In genomic region chr7:27197634-27198033, GRCm38 (mm10) we compare ENCODE assay signal across 25 mouse cellular contexts. TPM values are rescaled to one million over a fixed set of nuclear protein-coding genes. Genes with fewer than 3 reads are reported as not detected.
A peak's percentile ranks its signal among the peaks of the same experiment; 100 is the strongest.
DNase-seq lines count a peak whose midpoint lies in the region; ATAC-seq and TF ChIP-seq lines count a peak whose summit lies in the region.
"Had no signal": no experiment of that assay in that cellular context is flagged by ENCODE, and none has a peak within 500 bp of the region (broad histone marks: within the 10 kb centered on the region; RNA-seq: fewer than 3 reads in every experiment).

No protein-coding gene starts in this region.

- no peaks in the 10 kb centered on the region for H3K27me3 ChIP-seq in heart, embryonic 13.5 days (replicated peaks)
- H3K27me3 ChIP-seq in heart, embryonic 10.5 days (ENCODE audit: insufficient read depth, poor library complexity, severe bottlenecking) = no peaks in the 10 kb centered on the region
- H3K27me3 ChIP-seq in testis, adult 2 months (ENCODE audit: control insufficient read depth, insufficient read depth, low read length) = no peaks in the 10 kb centered on the region
- H3K27me3 ChIP-seq: embryonic facial prominence, embryonic 12.5 days; limb, embryonic 15.5 days; midbrain, embryonic 13.5 days; neural tube, embryonic 15.5 days had no signal

- WGBS in heart, embryonic 13.5 days = 85% methylated on average over 8 of the region's 8 CpGs
- WGBS in heart, embryonic 10.5 days = 86% methylated on average over 8 of the region's 8 CpGs

- TF ChIP-seq CTCF in testis, adult 2 months (IDR thresholded peaks at IDR 0.05; ENCODE audit: control insufficient read depth, insufficient read depth, insufficient replicate concordance, low read depth, low read length) = no peak
- TF ChIP-seq CTCF in bone marrow macrophage, adult 2 months (IDR thresholded peaks at IDR 0.05; ENCODE audit: low read depth, low read length) = no peak

- no peak overlapping the region for H3K4me3 ChIP-seq in heart, embryonic 13.5 days
- H3K4me3 ChIP-seq in heart, embryonic 10.5 days = no peak overlapping the region
- H3K4me3 ChIP-seq in testis, adult 2 months (ENCODE audit: control insufficient read depth, low read depth, low read length) = no peak overlapping the region
- H3K4me3 ChIP-seq in bone marrow macrophage, adult 2 months (ENCODE audit: insufficient read depth, low read length) = no peak overlapping the region
- H3K4me3 ChIP-seq: embryonic facial prominence, embryonic 12.5 days; limb, embryonic 15.5 days; midbrain, embryonic 13.5 days; neural tube, embryonic 15.5 days had no signal

- no peak overlapping the region for H3K27ac ChIP-seq in heart, embryonic 13.5 days (replicated peaks)
- no peak overlapping the region for H3K27ac ChIP-seq in heart, embryonic 10.5 days
- H3K27ac ChIP-seq in testis, adult 2 months (ENCODE audit: control insufficient read depth, insufficient read depth, low read depth, low read length) = peak overlapping the region; percentile 75
- H3K27ac ChIP-seq in bone marrow macrophage, adult 2 months (ENCODE audit: insufficient read depth, low read depth, low read length) = peak overlapping the region; percentile 95
- H3K27ac ChIP-seq: embryonic facial prominence, embryonic 12.5 days; limb, embryonic 15.5 days; midbrain, embryonic 13.5 days; neural tube, embryonic 15.5 days had no signal

- no peak for ATAC-seq in heart, embryonic 13.5 days (ENCODE audit: extremely low read depth, insufficient number of reproducible peaks, low FRiP score, low TSS enrichment)
- ATAC-seq: inflammation-experienced regulatory T-cells, adult 6 months; midbrain, embryonic 13.5 days had no signal

- DNase-seq in heart, embryonic 10.5 days (ENCODE audit: low spot score) = no peak
- no peak for DNase-seq in testis, postnatal 10 days (ENCODE audit: low spot score)
- no peak for DNase-seq in layer of hippocampus, postnatal 14 days (ENCODE audit: low spot score in 2 of 2)
- DNase-seq in cerebellum, postnatal 4 days (ENCODE audit: low spot score in 2 of 2) = no peak
- DNase-seq: cerebellum, adult 11 months; gastrocnemius, postnatal 10 days; lung, embryonic 14.5 days; retina, postnatal 1 day had no signal

- peaks cover 19% of the 10 kb centered on the region for H3K4me1 ChIP-seq in heart, embryonic 13.5 days
- H3K4me1 ChIP-seq in heart, embryonic 10.5 days = peaks cover 19% of the 10 kb centered on the region; the same call in 1 of the 2 replicates
- peaks cover 8% of the 10 kb centered on the region for H3K4me1 ChIP-seq in testis, adult 2 months (ENCODE audit: control insufficient read depth, insufficient read depth, low read length)
- peaks cover 49% of the 10 kb centered on the region for H3K4me1 ChIP-seq in bone marrow macrophage, adult 2 months (ENCODE audit: control insufficient read depth, insufficient read depth, low read length)

- 0 out of 2 replicates have a peak overlapping the region, but pooled peaks have one; percentile 19 for H3K9ac ChIP-seq in heart, embryonic 13.5 days
- H3K9ac ChIP-seq: embryonic facial prominence, embryonic 12.5 days; limb, embryonic 15.5 days; lung, embryonic 14.5 days; midbrain, embryonic 13.5 days; neural tube, embryonic 15.5 days had no signal

- no peak overlapping the region for H3K4me2 ChIP-seq in heart, embryonic 13.5 days
- H3K4me2 ChIP-seq: limb, embryonic 15.5 days; lung, embryonic 14.5 days; midbrain, embryonic 13.5 days; neural tube, embryonic 15.5 days had no signal

- peaks cover 53% of the 10 kb centered on the region for H3K36me3 ChIP-seq in heart, embryonic 13.5 days
- peaks cover 44% of the 10 kb centered on the region for H3K36me3 ChIP-seq in heart, embryonic 10.5 days
- peaks cover 6% of the 10 kb centered on the region for H3K36me3 ChIP-seq in testis, adult 2 months (ENCODE audit: control insufficient read depth, insufficient read depth, low read length)

- H3K9me3 ChIP-seq in heart, embryonic 13.5 days = no peaks in the 10 kb centered on the region
- H3K9me3 ChIP-seq in heart, embryonic 10.5 days = no peaks in the 10 kb centered on the region
- H3K9me3 ChIP-seq: embryonic facial prominence, embryonic 12.5 days; limb, embryonic 15.5 days; midbrain, embryonic 13.5 days; neural tube, embryonic 15.5 days had no signal

- no peak for TF ChIP-seq POLR2A in testis, adult 2 months (IDR thresholded peaks at IDR 0.05; ENCODE audit: control insufficient read depth, low read depth, low read length)
- no peak for TF ChIP-seq POLR2A in bone marrow macrophage, adult 2 months (IDR thresholded peaks at IDR 0.05; ENCODE audit: borderline replicate concordance, low read depth, low read length)

RNA-seq across cellular contexts. Expression of gene Snrpa, which starts 1.6 kb away (rescaled TPM):
- 158 TPM in 2 replicates for polyA plus RNA-seq in heart, embryonic 13.5 days (2015; fragmentation: Nextera tagmentation; extraction: Ambion mirVana)
- 227 and 298 TPM in 2 replicates for polyA plus RNA-seq in heart, embryonic 10.5 days (2016; fragmentation: Nextera tagmentation; extraction: Ambion mirVana)
- 128 and 134 TPM in 2 replicates for polyA plus RNA-seq in testis, adult 2 months (2012; rRNA removed)
- 52.0 and 63.3 TPM in 2 replicates for polyA plus RNA-seq in bone marrow macrophage, adult 2 months (2012; ENCODE audit: insufficient read depth, insufficient read length, missing spikeins)
- total RNA-seq in layer of hippocampus, postnatal 14 days (2021) = 10 to 100 TPM; 83.8 to 84.1 TPM

RNA-seq across cellular contexts. Expression of gene BC024978, which starts 2.1 kb away (rescaled TPM):
- 2.9 and 3.1 TPM in 2 replicates for polyA plus RNA-seq in heart, embryonic 13.5 days (2015; fragmentation: Nextera tagmentation; extraction: Ambion mirVana)
- polyA plus RNA-seq in heart, embryonic 10.5 days (2016; fragmentation: Nextera tagmentation; extraction: Ambion mirVana) = 3.1 and 3.2 TPM in 2 replicates
- 44.3 TPM in 2 replicates for polyA plus RNA-seq in testis, adult 2 months (2012; rRNA removed)
- 4.0 and 5.0 TPM in 2 replicates for polyA plus RNA-seq in bone marrow macrophage, adult 2 months (2012; ENCODE audit: insufficient read depth, insufficient read length, missing spikeins)
- total RNA-seq in layer of hippocampus, postnatal 14 days (2021) = 10 to 100 TPM; 23.7 to 24.3 TPM

RNA-seq across cellular contexts. Expression of gene Mia, which starts 16.7 kb away (rescaled TPM):
- polyA plus RNA-seq in heart, embryonic 13.5 days (2015; fragmentation: Nextera tagmentation; extraction: Ambion mirVana) = 4.3 and 4.8 TPM in 2 replicates
- 1.0 and 1.5 TPM in 2 replicates for polyA plus RNA-seq in heart, embryonic 10.5 days (2016; fragmentation: Nextera tagmentation; extraction: Ambion mirVana)
- 6.9 and 7.8 TPM in 2 replicates for polyA plus RNA-seq in testis, adult 2 months (2012; rRNA removed)
- not detected in 2 replicates for polyA plus RNA-seq in bone marrow macrophage, adult 2 months (2012; ENCODE audit: insufficient read depth, insufficient read length, missing spikeins)
- 10 to 100 TPM in 1 of 2 experiments, 1 to 10 TPM in 1; 5.6 to 15.8 TPM for total RNA-seq in layer of hippocampus, postnatal 14 days (2021)
- total RNA-seq: gastrocnemius, postnatal 10 days had no signal
- polyA plus RNA-seq: inflammation-experienced regulatory T-cells, adult 6 months had no signal

RNA-seq across cellular contexts. Expression of gene Gm21983, which starts 16.7 kb away (rescaled TPM):
- 0.31 TPM in 1 of 2 replicates, not detected in the other for polyA plus RNA-seq in heart, embryonic 13.5 days (2015; fragmentation: Nextera tagmentation; extraction: Ambion mirVana)
- not detected in 2 replicates for polyA plus RNA-seq in heart, embryonic 10.5 days (2016; fragmentation: Nextera tagmentation; extraction: Ambion mirVana)
- polyA plus RNA-seq in testis, adult 2 months (2012; rRNA removed) = not detected in 2 replicates
- polyA plus RNA-seq in bone marrow macrophage, adult 2 months (2012; ENCODE audit: insufficient read depth, insufficient read length, missing spikeins) = not detected in 2 replicates
- total RNA-seq in layer of hippocampus, postnatal 14 days (2021) = not detected
- total RNA-seq: common myeloid progenitor, adult 5-6 weeks; gastrocnemius, postnatal 10 days; layer of hippocampus, postnatal 25 days; left cerebral cortex, postnatal 25 days had no signal
- polyA plus RNA-seq: heart, embryonic 14.5 days; hindbrain, embryonic 11.5 days; inflammation-experienced regulatory T-cells, adult 6 months; kidney, embryonic 14.5 days; large intestine, adult 2 months; myocyte; stomach, embryonic 14.5 days had no signal

RNA-seq across cellular contexts. Expression of gene Rab4b, which starts 18.9 kb away (rescaled TPM):
- polyA plus RNA-seq in heart, embryonic 13.5 days (2015; fragmentation: Nextera tagmentation; extraction: Ambion mirVana) = 48.6 and 48.8 TPM in 2 replicates
- polyA plus RNA-seq in heart, embryonic 10.5 days (2016; fragmentation: Nextera tagmentation; extraction: Ambion mirVana) = 59.4 and 63.2 TPM in 2 replicates
- 64.5 and 65.1 TPM in 2 replicates for polyA plus RNA-seq in testis, adult 2 months (2012; rRNA removed)
- 65.0 and 66.6 TPM in 2 replicates for polyA plus RNA-seq in bone marrow macrophage, adult 2 months (2012; ENCODE audit: insufficient read depth, insufficient read length, missing spikeins)
- total RNA-seq in layer of hippocampus, postnatal 14 days (2021) = 10 to 100 TPM; 85.1 to 87.0 TPM

Comparison
In these comparisons a context has a peak if more than half of its experiments do, and no peak if none do; other contexts are left out.
1. H3K27ac ChIP-seq: peak in testis, adult 2 months (single experiment) and bone marrow macrophage, adult 2 months (single experiment); none in heart, embryonic 13.5 days (single experiment) and heart, embryonic 10.5 days (single experiment).